Mouse (Mus musculus): Measurements from ENCODE around the gene Cers2.
"Not testable (repeated sequence)": the region's sequence is repeated elsewhere in the genome, so short reads cannot be mapped to it uniquely, and the experiment has no call there.

Gene Cers2

GRCm38 (mm10) chr3:95315844-95316550 is 1.4 kb downstream of the Cers2 start:
- DNase-seq (ENCODE audit: inconsistent age in 2 of 2, low spot score in 1 of 2): no peak

GRCm38 (mm10) chr3:95317414-95318080 is 3.0 kb downstream of the Cers2 start:
- peak; percentile 77 to 87 for DNase-seq (ENCODE audit: inconsistent age in 2 of 2, low spot score in 1 of 2)

- peak; percentile 89 to 94 for DNase-seq (ENCODE audit: inconsistent age in 2 of 2, low spot score in 1 of 2)
These were observed 4.0 kb downstream of the Cers2 start for GRCm38 (mm10) chr3:95318548-95318947.

GRCm38 (mm10) chr3:95319110-95319509 is 4.5 kb downstream of the Cers2 start:
- peak in 1 of 2 experiments; percentile 40 for DNase-seq (ENCODE audit: inconsistent age in 2 of 2, low spot score in 1 of 2)

- DNase-seq (ENCODE audit: inconsistent age in 2 of 2, low spot score in 1 of 2): peak; percentile 52 to 78
These were observed 5.4 kb downstream of the Cers2 start for GRCm38 (mm10) chr3:95319701-95320625.

- no peak for DNase-seq (ENCODE audit: inconsistent age in 2 of 2, low spot score in 1 of 2)
These were observed 8.8 kb downstream of the Cers2 start for GRCm38 (mm10) chr3:95323429-95323828.

GRCm38 (mm10) chr3:95324454-95325144 is 10.0 kb downstream of the Cers2 start:
- DNase-seq (ENCODE audit: inconsistent age in 2 of 2, low spot score in 1 of 2): peak in 1 of 2 experiments; percentile 45

GRCm38 (mm10) chr3:95328803-95329404 is 14.3 kb downstream of the Cers2 start:
- no peak for DNase-seq (ENCODE audit: inconsistent age in 2 of 2, low spot score in 1 of 2)

GRCm38 (mm10) chr3:95331528-95331927 is 16.9 kb downstream of the Cers2 start:
- DNase-seq (ENCODE audit: inconsistent age in 2 of 2, low spot score in 1 of 2): no peak

- DNase-seq (ENCODE audit: inconsistent age in 2 of 2, low spot score in 1 of 2): no peak
These were observed 22.8 kb downstream of the Cers2 start for GRCm38 (mm10) chr3:95337345-95337744.

- DNase-seq (ENCODE audit: inconsistent age in 2 of 2, low spot score in 1 of 2): no peak
These were observed 23.7 kb downstream of the Cers2 start for GRCm38 (mm10) chr3:95338251-95338650.

- not testable (repeated sequence) for DNase-seq (ENCODE audit: inconsistent age in 2 of 2, low spot score in 1 of 2)
These were observed 28.9 kb downstream of the Cers2 start for GRCm38 (mm10) chr3:95343356-95344000.

GRCm38 (mm10) chr3:95346454-95346853 is 31.9 kb downstream of the Cers2 start:
- no peak for DNase-seq (ENCODE audit: inconsistent age in 2 of 2, low spot score in 1 of 2)

GRCm38 (mm10) chr3:95348343-95348742 is 33.8 kb downstream of the Cers2 start:
- DNase-seq (ENCODE audit: inconsistent age in 2 of 2, low spot score in 1 of 2): not testable (repeated sequence)

- peak in 1 of 2 experiments; percentile 70 for DNase-seq (ENCODE audit: inconsistent age in 2 of 2, low spot score in 1 of 2)
These were observed 34.9 kb downstream of the Cers2 start for GRCm38 (mm10) chr3:95349491-95349890.

- DNase-seq (ENCODE audit: inconsistent age in 2 of 2, low spot score in 1 of 2): peak in 1 of 2 experiments; percentile 55
These were observed 41.4 kb downstream of the Cers2 start for GRCm38 (mm10) chr3:95355911-95356544.

GRCm38 (mm10) chr3:95356701-95357449 is 42.3 kb downstream of the Cers2 start, which contains the start of gene Setdb1:
Gene Setdb1 (minus strand): TSS chr3:95357202.
- DNase-seq (ENCODE audit: inconsistent age in 2 of 2, low spot score in 1 of 2): peak; percentile 93 to 98

- peak in 1 of 2 experiments; percentile 26 for DNase-seq (ENCODE audit: inconsistent age in 2 of 2, low spot score in 1 of 2)
These were observed 43.2 kb downstream of the Cers2 start for GRCm38 (mm10) chr3:95357746-95358145.
